Mouse (Mus musculus) erythroblast, embryonic 14.5 days (primary cell): ENCODE results near the gene Samd4.

ENCODE experiments used
- GATA1 ChIP-seq: IDR thresholded peaks from 2 replicates; pipeline ENCODE4 v1.6.1; 2012; ENCODE audit warnings: low read length, inconsistent platforms, mixed read lengths
- TAL1 ChIP-seq: IDR thresholded peaks from 3 replicates; pipeline ENCODE4 v1.6.1; 2012; ENCODE audit warnings: low read length, inconsistent platforms, mixed read lengths

DNA sequence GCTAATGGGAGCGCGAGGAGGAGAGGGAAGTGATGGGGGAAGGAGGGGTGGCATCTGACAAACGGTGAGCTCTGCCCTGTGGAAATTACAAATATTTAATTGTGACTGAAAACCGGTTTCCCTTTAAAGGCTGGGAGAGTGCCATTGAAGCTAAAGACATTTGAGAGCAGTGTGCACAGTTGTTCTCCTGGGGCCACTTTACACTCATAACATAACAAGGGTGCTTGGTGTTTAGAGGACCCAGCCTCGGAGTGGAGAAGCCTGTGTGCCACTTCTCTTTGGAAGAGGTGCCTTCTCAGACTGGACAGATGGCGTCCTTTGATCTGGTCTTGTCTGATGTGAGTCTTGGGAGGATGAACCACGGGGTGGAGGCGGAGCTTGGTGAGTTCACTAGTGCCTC is 26.2 kb downstream of the Samd4 start:
- TF ChIP-seq GATA1 (no peak), TAL1 (no peak)
